Mouse (Mus musculus) limb, embryonic 12.5 days (tissue): Measurements from ENCODE around the gene Chst12. TPM values are rescaled to one million over a fixed set of nuclear protein-coding genes. Genes with fewer than 3 reads are reported as not detected.
A peak's percentile ranks its signal among the peaks of the same experiment; 100 is the strongest.
"Not testable (repeated sequence)": the region's sequence is repeated elsewhere in the genome, so short reads cannot be mapped to it uniquely, and the experiment has no call there.

Experiments
- ATAC-seq: fragments of 200-750 bp; cut with Nextera tagmentation; 2 replicates; pipeline ENCODE4 v1.8.0; 2017; ENCODE audit warnings: low read depth, moderate TSS enrichment; ENCODE audit not compliant: insufficient number of reproducible peaks, insufficient read depth, low FRiP score, low TSS enrichment
- H3K27ac ChIP-seq: fragments of 300-500 bp; sonication (generic); 2 replicates; pipeline ENCODE4 v1.5.1; 2016; ENCODE audit warnings: mild to moderate bottlenecking, moderate library complexity
- H3K27me3 ChIP-seq: fragments of 300-500 bp; sonication (generic); 2 replicates; pipeline ENCODE4 v1.6.1; 2016; ENCODE audit warnings: mild to moderate bottlenecking, moderate library complexity
- H3K36me3 ChIP-seq: fragments of 300-500 bp; sonication (generic); 2 replicates; pipeline ENCODE4 v1.6.1; 2016; ENCODE audit warnings: mild to moderate bottlenecking, moderate library complexity
- H3K4me1 ChIP-seq: fragments of 300-500 bp; sonication (generic); replicated peaks from 2 replicates; pipeline ENCODE4 v1.6.1; 2016
- H3K4me2 ChIP-seq: fragments of 300-500 bp; sonication (generic); 2 replicates; pipeline ENCODE4 v1.6.1; 2016; ENCODE audit warnings: mild to moderate bottlenecking, moderate library complexity
- H3K4me3 ChIP-seq: fragments of 300-500 bp; sonication (generic); replicated peaks from 2 replicates; pipeline ENCODE4 v1.5.1; 2016; ENCODE audit warnings: mild to moderate bottlenecking
- H3K9ac ChIP-seq: fragments of 300-500 bp; sonication (generic); replicated peaks from 2 replicates; pipeline ENCODE4 v1.6.1; 2016; ENCODE audit warnings: mild to moderate bottlenecking, moderate library complexity
- H3K9me3 ChIP-seq: fragments of 300-500 bp; sonication (generic); 2 replicates; pipeline ENCODE4 v1.6.1; 2016; ENCODE audit warnings: mild to moderate bottlenecking, moderate library complexity
- WGBS: fragments of 180-500 bp; shearing (Covaris S2); methylation state at CpG from one replicate; pipeline ENCODE4 v1.1.7; 2016; 5-methylcytosine and 5-hydroxymethylcytosine counted together
- polyA plus RNA-seq: library from polyadenylated mRNA; unstranded; fragments of >200 nt; fragmentation: Nextera tagmentation; extraction: Ambion mirVana; gene quantifications from 2 replicates; pipeline ENCODE4 v1.2.1, GENCODE M21; 2016

Gene Chst12
- polyA plus RNA-seq, 1 experiment from 2014 or later: 14.4 TPM

GRCm38 (mm10) chr5:140502925-140503324 is 2.4 kb upstream of the Chst12 start:
- Histone ChIP-seq H3K4me3 (peak overlapping the region; percentile 25), H3K9ac (peak overlapping the region; percentile 58), H3K4me1 (peaks cover 41% of the 10 kb centered on the region), H3K4me2 (peak overlapping the region; percentile 57)
- under 1% methylated on average over 12 of the region's 12 CpGs for WGBS
- ATAC-seq, H3K27me3 ChIP-seq, H3K36me3 ChIP-seq, H3K9me3 ChIP-seq, H3K27ac ChIP-seq: not testable (repeated sequence)

GRCm38 (mm10) chr5:140506096-140506794 is 895 bp downstream of the Chst12 start:
- WGBS: 37% methylated on average over 22 of the region's 22 CpGs
- Histone ChIP-seq H3K36me3 (no peaks in the 10 kb centered on the region), H3K4me1 (peaks cover 70% of the 10 kb centered on the region), H3K4me3 (peak overlapping the region; percentile 64), H3K27me3 (no peaks in the 10 kb centered on the region), H3K27ac (peak overlapping the region; percentile 80), H3K4me2 (peak overlapping the region; percentile 90), H3K9me3 (no peaks in the 10 kb centered on the region), H3K9ac (peak overlapping the region; percentile 83)
- no peak for ATAC-seq

- peak overlapping the region; percentile 74; the same call in 1 of the 2 replicates for H3K27ac ChIP-seq
- WGBS: 84% methylated on average over 14 of the region's 14 CpGs
- peaks cover 62% of the 10 kb centered on the region for H3K4me1 ChIP-seq
- no peak overlapping the region for H3K4me2 ChIP-seq
- H3K27me3 ChIP-seq: no peaks in the 10 kb centered on the region
- ATAC-seq: no peak
- no peak overlapping the region for H3K9ac ChIP-seq
- no peaks in the 10 kb centered on the region for H3K9me3 ChIP-seq
- peaks cover 9% of the 10 kb centered on the region; the same call in 1 of the 2 replicates for H3K36me3 ChIP-seq
- H3K4me3 ChIP-seq: no peak overlapping the region
These were observed 2.3 kb downstream of the Chst12 start for GRCm38 (mm10) chr5:140507466-140508208.

- H3K9ac ChIP-seq: no peak overlapping the region; the same call in 1 of the 2 replicates
- peaks cover 56% of the 10 kb centered on the region for H3K4me1 ChIP-seq
- WGBS: 23% methylated on average over 8 of the region's 8 CpGs
- no peak overlapping the region for H3K4me3 ChIP-seq
- peak overlapping the region; percentile 74 for H3K27ac ChIP-seq
- H3K27me3 ChIP-seq: no peaks in the 10 kb centered on the region
- peak overlapping the region; percentile 35 for H3K4me2 ChIP-seq
- peaks cover 9% of the 10 kb centered on the region; the same call in 1 of the 2 replicates for H3K36me3 ChIP-seq
- H3K9me3 ChIP-seq: no peaks in the 10 kb centered on the region
- no peak for ATAC-seq
These were observed 3.3 kb downstream of the Chst12 start for GRCm38 (mm10) chr5:140508686-140509085.

GRCm38 (mm10) chr5:140509204-140509603 is 3.9 kb downstream of the Chst12 start:
- H3K4me1 ChIP-seq: peaks cover 60% of the 10 kb centered on the region
- no peak for ATAC-seq

GRCm38 (mm10) chr5:140510012-140511000 is 5.0 kb downstream of the Chst12 start:
- Histone ChIP-seq H3K36me3 (peaks cover 13% of the 10 kb centered on the region; the same call in 1 of the 2 replicates), H3K27ac (peak overlapping the region; percentile 67; the same call in 1 of the 2 replicates), H3K27me3 (no peaks in the 10 kb centered on the region), H3K4me1 (peaks cover 65% of the 10 kb centered on the region), H3K9ac (no peak overlapping the region), H3K4me3 (no peak overlapping the region), H3K4me2 (no peak overlapping the region), H3K9me3 (no peaks in the 10 kb centered on the region)
- no peak for ATAC-seq
- WGBS: 56% methylated on average over 27 of the region's 27 CpGs

More at GRCm38 (mm10) chr5:140509204-140509603, 3.9 kb downstream of the Chst12 start:
- 52% methylated on average over 9 of the region's 9 CpGs for WGBS
- peaks cover 11% of the 10 kb centered on the region; the same call in 1 of the 2 replicates for H3K36me3 ChIP-seq
- H3K4me2 ChIP-seq: peak overlapping the region; percentile 35; the same call in 1 of the 2 replicates
- H3K27ac ChIP-seq: peak overlapping the region; percentile 74
- no peaks in the 10 kb centered on the region for H3K9me3 ChIP-seq
- no peak overlapping the region for H3K4me3 ChIP-seq
- H3K27me3 ChIP-seq: no peaks in the 10 kb centered on the region
- H3K9ac ChIP-seq: no peak overlapping the region

GRCm38 (mm10) chr5:140513921-140514320 is 8.6 kb downstream of the Chst12 start:
- peaks cover 56% of the 10 kb centered on the region for H3K4me1 ChIP-seq
- H3K36me3 ChIP-seq: peaks cover 16% of the 10 kb centered on the region; the same call in 1 of the 2 replicates
- ATAC-seq: no peak
- 77% methylated on average over 8 of the region's 8 CpGs for WGBS
- H3K27me3 ChIP-seq: no peaks in the 10 kb centered on the region
- H3K4me3 ChIP-seq: no peak overlapping the region
- no peak overlapping the region for H3K9ac ChIP-seq
- H3K4me2 ChIP-seq: no peak overlapping the region
- H3K9me3 ChIP-seq: no peaks in the 10 kb centered on the region
- H3K27ac ChIP-seq: no peak overlapping the region

GRCm38 (mm10) chr5:140514799-140515486 is 9.6 kb downstream of the Chst12 start:
- 45% methylated on average over 7 of the region's 7 CpGs for WGBS
- Histone ChIP-seq H3K4me2 (no peak overlapping the region), H3K27me3 (no peaks in the 10 kb centered on the region), H3K9ac (no peak overlapping the region), H3K36me3 (peaks cover 16% of the 10 kb centered on the region; the same call in 1 of the 2 replicates), H3K4me3 (no peak overlapping the region), H3K9me3 (no peaks in the 10 kb centered on the region), H3K27ac (peak overlapping the region; percentile 47), H3K4me1 (peaks cover 46% of the 10 kb centered on the region)
- ATAC-seq: no peak

- H3K9me3 ChIP-seq: no peaks in the 10 kb centered on the region
- H3K4me3 ChIP-seq: no peak overlapping the region
- H3K27me3 ChIP-seq: no peaks in the 10 kb centered on the region
- no peak overlapping the region for H3K4me2 ChIP-seq
- WGBS: 87% methylated on average over 21 of the region's 21 CpGs
- no peak overlapping the region for H3K9ac ChIP-seq
- peaks cover 8% of the 10 kb centered on the region; the same call in 1 of the 2 replicates for H3K36me3 ChIP-seq
- ATAC-seq: no peak
- H3K4me1 ChIP-seq: peaks cover 37% of the 10 kb centered on the region
- peak overlapping the region; percentile 62; the same call in 1 of the 2 replicates for H3K27ac ChIP-seq
These were observed 12.0 kb downstream of the Chst12 start for GRCm38 (mm10) chr5:140517159-140517920.

- peaks cover 11% of the 10 kb centered on the region for H3K36me3 ChIP-seq
- H3K27me3 ChIP-seq: no peaks in the 10 kb centered on the region
- no peak overlapping the region for H3K9ac ChIP-seq
- WGBS: 77% methylated on average over 4 of the region's 4 CpGs
- no peak for ATAC-seq
- H3K4me2 ChIP-seq: no peak overlapping the region
- H3K4me1 ChIP-seq: peaks cover 37% of the 10 kb centered on the region
- H3K4me3 ChIP-seq: no peak overlapping the region
- H3K27ac ChIP-seq: peak overlapping the region; percentile 62; the same call in 1 of the 2 replicates
- H3K9me3 ChIP-seq: no peaks in the 10 kb centered on the region
These were observed 12.5 kb downstream of the Chst12 start for GRCm38 (mm10) chr5:140517921-140518230.
